Mouse (Mus musculus): ENCODE data around the gene Sec23b.

DNA sequence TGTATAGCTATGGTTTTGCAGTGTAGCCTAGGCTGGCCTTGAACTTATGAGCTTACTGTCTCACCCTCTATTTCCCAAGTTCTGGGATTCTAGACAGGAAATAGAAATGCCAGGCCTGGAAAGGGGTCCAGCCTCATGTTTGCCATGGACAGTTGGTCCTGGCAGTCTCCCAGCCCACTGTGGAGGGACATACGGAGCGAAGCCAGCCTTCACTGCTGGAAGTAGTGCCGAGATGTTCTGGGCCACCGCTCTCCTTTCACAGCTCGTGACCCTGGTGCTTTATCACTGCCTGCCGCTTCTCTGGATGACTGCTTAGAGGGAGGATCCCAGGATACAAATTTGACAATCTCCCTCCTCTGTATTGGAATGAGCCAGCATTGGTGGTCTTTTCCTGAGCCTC is 65.5 kb downstream of the Sec23b start:
- TF ChIP-seq TAL1 (IDR thresholded peaks at IDR 0.05; ENCODE audit: low read length) (no peak), GATA1 (IDR thresholded peaks at IDR 0.05; ENCODE audit: low read length) (no peak)
